Mouse (Mus musculus): ENCODE measurements around the gene Eif2b5. TPM values are rescaled to one million over a fixed set of nuclear protein-coding genes. Genes with fewer than 3 reads are reported as not detected.

Gene Eif2b5
- polyA plus RNA-seq, 1 experiment from 2014 or later = 125 TPM

GRCm38 (mm10) chr16:20517701-20518374, 19.2 kb downstream of the Eif2b5 start:
- H3K27ac ChIP-seq (ENCODE audit: low read depth, low read length) = peak overlapping the region; percentile 85
- peak overlapping the region; percentile 91 for H3K4me2 ChIP-seq
- H3K4me1 ChIP-seq (replicated peaks; ENCODE audit: control insufficient read depth, insufficient read depth, low read length) = peaks cover 6% of the 10 kb centered on the region; the same call in 1 of the 2 replicates
- H3K27me3 ChIP-seq (replicated peaks; ENCODE audit: control insufficient read depth, insufficient read depth, low read length) = no peaks in the 10 kb centered on the region
- peak; percentile 47 for ATAC-seq (replicated peaks; ENCODE audit: low FRiP score)
- peak; percentile 54 for DNase-seq (ENCODE audit: low spot score)
- no peaks in the 10 kb centered on the region for H3K9me3 ChIP-seq (ENCODE audit: control insufficient read depth, low read length)
- H3K36me3 ChIP-seq (ENCODE audit: control insufficient read depth, insufficient read depth, low read length) = peaks cover 2% of the 10 kb centered on the region; the same call in 1 of the 2 replicates
- peak overlapping the region; percentile 96 for H3K4me3 ChIP-seq (ENCODE audit: low read depth, low read length)
- 18% methylated on average over 6 of the region's 6 CpGs for WGBS
- H3K9ac ChIP-seq (ENCODE audit: low read depth, low read length) = peak overlapping the region; percentile 95

DNA sequence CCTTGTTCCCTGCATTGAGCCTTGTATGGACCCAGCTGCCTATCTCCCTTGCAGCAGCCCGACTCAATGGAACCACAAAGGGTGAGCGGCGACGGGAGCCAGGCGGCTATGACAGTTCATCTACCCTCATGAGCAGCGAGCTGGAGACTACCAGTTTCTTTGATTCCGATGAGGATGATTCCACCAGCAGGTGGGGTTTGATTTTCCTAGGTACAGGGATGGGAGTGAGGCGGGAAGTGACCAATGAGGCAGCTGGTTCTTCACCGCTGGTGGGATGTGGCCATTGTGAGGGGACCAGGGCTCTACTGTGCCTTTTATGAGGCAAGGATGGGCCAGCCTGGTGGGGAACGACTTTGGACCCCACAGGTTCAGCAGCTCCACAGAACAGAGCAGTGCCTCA, 25.3 kb downstream of the Eif2b5 start:
- H3K27ac ChIP-seq (ENCODE audit: low read depth, low read length) = no peak overlapping the region
- peaks cover 43% of the 10 kb centered on the region for H3K36me3 ChIP-seq (ENCODE audit: control insufficient read depth, insufficient read depth, low read length)
- no peak for ATAC-seq (replicated peaks; ENCODE audit: low FRiP score)
- 87% methylated on average over 10 of the region's 10 CpGs for WGBS
- H3K4me1 ChIP-seq (replicated peaks; ENCODE audit: control insufficient read depth, insufficient read depth, low read length) = peaks cover 2% of the 10 kb centered on the region; the same call in 1 of the 2 replicates
- H3K9me3 ChIP-seq (ENCODE audit: control insufficient read depth, low read length) = no peaks in the 10 kb centered on the region
- no peak overlapping the region for H3K9ac ChIP-seq (ENCODE audit: low read depth, low read length)
- no peaks in the 10 kb centered on the region for H3K27me3 ChIP-seq (replicated peaks; ENCODE audit: control insufficient read depth, insufficient read depth, low read length)
- no peak for DNase-seq (ENCODE audit: low spot score)
- H3K4me2 ChIP-seq = no peak overlapping the region
- H3K4me3 ChIP-seq (ENCODE audit: low read depth, low read length) = no peak overlapping the region

DNA sequence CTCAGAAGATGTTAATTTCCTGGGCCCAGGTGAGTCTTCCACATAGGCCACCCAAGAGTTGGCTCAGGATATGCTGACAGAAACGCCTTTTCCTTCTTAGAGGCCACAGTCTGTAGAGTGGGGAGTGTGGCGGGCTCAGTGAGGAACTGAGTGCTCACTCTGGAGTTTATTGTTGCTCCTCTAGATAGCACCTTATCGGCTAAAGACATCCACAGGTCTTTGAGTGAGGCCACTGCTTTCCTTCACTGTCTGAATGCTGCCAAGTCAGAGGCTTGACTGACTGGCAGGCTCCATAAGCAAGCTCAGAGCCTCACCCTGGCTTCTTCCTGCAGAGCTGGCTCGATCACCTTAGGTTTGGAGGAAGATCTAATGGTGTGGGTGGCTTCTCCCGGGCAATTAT, 30.2 kb downstream of the Eif2b5 start:
- ATAC-seq (replicated peaks; ENCODE audit: low FRiP score) (peak; percentile 90), DNase-seq (ENCODE audit: low spot score) (no peak)
- H3K27ac ChIP-seq (ENCODE audit: low read depth, low read length) = 0 out of 2 replicates have a peak overlapping the region, but pooled peaks have one; percentile 34
- no peak overlapping the region for H3K4me3 ChIP-seq (ENCODE audit: low read depth, low read length)
- 72% methylated on average over 5 of the region's 5 CpGs for WGBS
- no peaks in the 10 kb centered on the region for H3K9me3 ChIP-seq (ENCODE audit: control insufficient read depth, low read length)
- no peak overlapping the region for H3K4me2 ChIP-seq
- H3K4me1 ChIP-seq (replicated peaks; ENCODE audit: control insufficient read depth, insufficient read depth, low read length) = no peaks in the 10 kb centered on the region
- no peaks in the 10 kb centered on the region for H3K27me3 ChIP-seq (replicated peaks; ENCODE audit: control insufficient read depth, insufficient read depth, low read length)
- H3K36me3 ChIP-seq (ENCODE audit: control insufficient read depth, insufficient read depth, low read length) = peaks cover 52% of the 10 kb centered on the region
- H3K9ac ChIP-seq (ENCODE audit: low read depth, low read length) = no peak overlapping the region

DNA sequence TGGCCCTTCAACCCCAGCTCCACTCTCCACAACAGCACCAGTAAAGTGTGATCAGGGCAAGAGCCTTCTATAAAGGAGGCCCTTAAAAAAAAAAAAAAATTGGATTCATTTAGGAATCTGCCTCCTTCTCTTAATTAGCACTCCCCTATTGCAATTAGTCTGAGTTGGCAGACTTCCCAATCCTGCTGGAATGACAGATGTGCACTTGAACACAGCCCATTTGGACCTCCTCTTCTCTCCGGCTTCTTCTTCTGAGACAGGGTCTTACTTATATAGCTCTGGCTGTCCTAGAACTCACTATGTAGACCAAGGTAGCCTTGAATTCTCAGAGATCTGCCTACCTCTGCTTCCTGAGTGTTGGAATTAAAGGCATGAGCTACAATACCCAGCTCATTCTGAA, 30.8 kb downstream of the Eif2b5 start:
- H3K36me3 ChIP-seq (ENCODE audit: control insufficient read depth, insufficient read depth, low read length) = peaks cover 46% of the 10 kb centered on the region
- DNase-seq (ENCODE audit: low spot score) (no peak), ATAC-seq (replicated peaks; ENCODE audit: low FRiP score) (no peak)
- no peaks in the 10 kb centered on the region for H3K4me1 ChIP-seq (replicated peaks; ENCODE audit: control insufficient read depth, insufficient read depth, low read length)
- H3K9ac ChIP-seq (ENCODE audit: low read depth, low read length) = no peak overlapping the region
- no peaks in the 10 kb centered on the region for H3K9me3 ChIP-seq (ENCODE audit: control insufficient read depth, low read length)
- no peak overlapping the region for H3K4me3 ChIP-seq (ENCODE audit: low read depth, low read length)
- 89% methylated on average over 1 of the region's 1 CpGs for WGBS
- H3K4me2 ChIP-seq = no peak overlapping the region
- no peaks in the 10 kb centered on the region for H3K27me3 ChIP-seq (replicated peaks; ENCODE audit: control insufficient read depth, insufficient read depth, low read length)
- H3K27ac ChIP-seq (ENCODE audit: low read depth, low read length) = 0 out of 2 replicates have a peak overlapping the region, but pooled peaks have one; percentile 34

DNA sequence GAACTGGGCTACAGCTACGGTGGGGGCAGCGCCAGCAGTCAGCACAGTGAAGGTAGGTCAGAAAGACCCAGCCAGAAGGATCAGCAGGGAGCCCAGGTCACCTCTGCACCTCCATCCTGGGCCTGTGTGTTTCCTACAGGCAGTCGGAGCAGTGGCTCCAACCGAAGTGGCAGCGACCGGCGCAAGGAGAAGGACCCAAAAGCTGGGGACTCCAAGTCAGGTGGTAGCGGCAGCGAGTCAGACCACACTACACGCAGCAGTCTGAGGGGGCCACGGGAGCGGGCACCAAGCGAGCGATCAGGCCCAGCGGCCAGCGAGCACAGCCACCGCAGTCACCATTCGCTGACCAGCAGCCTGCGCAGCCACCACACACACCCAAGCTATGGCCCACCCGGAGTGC, 32.3 kb downstream of the Eif2b5 start:
- no peaks in the 10 kb centered on the region for H3K27me3 ChIP-seq (replicated peaks; ENCODE audit: control insufficient read depth, insufficient read depth, low read length)
- 94% methylated on average over 20 of the region's 20 CpGs for WGBS
- no peak overlapping the region for H3K4me2 ChIP-seq
- no peaks in the 10 kb centered on the region for H3K9me3 ChIP-seq (ENCODE audit: control insufficient read depth, low read length)
- no peak overlapping the region for H3K4me3 ChIP-seq (ENCODE audit: low read depth, low read length)
- no peak overlapping the region for H3K27ac ChIP-seq (ENCODE audit: low read depth, low read length)
- DNase-seq (ENCODE audit: low spot score) = no peak
- H3K9ac ChIP-seq (ENCODE audit: low read depth, low read length) = no peak overlapping the region
- no peaks in the 10 kb centered on the region for H3K4me1 ChIP-seq (replicated peaks; ENCODE audit: control insufficient read depth, insufficient read depth, low read length)
- no peak for ATAC-seq (replicated peaks; ENCODE audit: low FRiP score)
- peaks cover 37% of the 10 kb centered on the region for H3K36me3 ChIP-seq (ENCODE audit: control insufficient read depth, insufficient read depth, low read length)

DNA sequence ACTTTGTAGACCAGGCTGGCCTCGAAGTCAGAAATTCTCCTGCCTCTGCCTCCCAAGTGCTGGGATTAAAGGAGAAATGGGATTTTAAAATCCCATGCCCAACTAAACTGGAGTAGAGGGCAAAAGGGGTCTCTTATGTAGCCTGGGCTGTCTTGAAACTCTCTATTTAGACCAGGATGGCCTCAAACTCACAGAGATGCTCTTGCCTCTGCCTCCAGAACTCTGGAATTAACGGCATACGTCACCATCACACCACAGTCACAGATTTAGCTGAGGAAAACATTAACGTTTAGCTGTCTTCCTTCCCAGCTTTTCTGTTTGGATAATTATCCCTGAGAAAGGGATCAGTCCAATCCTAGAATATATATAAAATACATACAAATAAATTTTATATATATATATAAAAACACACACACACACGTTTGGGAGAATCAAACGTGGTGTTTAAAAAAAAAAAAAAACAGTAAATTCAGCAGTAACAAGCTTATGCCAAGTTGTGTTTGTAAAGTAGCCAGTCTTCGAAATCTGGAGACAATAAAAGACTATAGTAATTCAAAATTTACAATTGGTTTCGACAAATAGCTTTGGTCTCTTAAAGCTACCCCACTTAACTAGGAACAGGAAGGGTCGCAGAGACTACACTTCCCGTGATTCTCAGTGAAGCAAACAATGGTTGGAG, 36.1 kb downstream of the Eif2b5 start:
- H3K9ac ChIP-seq (ENCODE audit: low read depth, low read length) = no peak overlapping the region
- 49% methylated on average over 10 of the region's 10 CpGs for whole genome bisulfite sequencing
- H3K36me3 ChIP-seq (ENCODE audit: control insufficient read depth, insufficient read depth, low read length) = peaks cover 33% of the 10 kb centered on the region
- H3K9me3 ChIP-seq (ENCODE audit: control insufficient read depth, low read length) = no peaks in the 10 kb centered on the region
- peak overlapping the region; percentile 76; the same call in 1 of the 2 replicates for H3K4me3 ChIP-seq (ENCODE audit: low read depth, low read length)
- H3K27me3 ChIP-seq (replicated peaks; ENCODE audit: control insufficient read depth, insufficient read depth, low read length) = no peaks in the 10 kb centered on the region
- DNase-seq (ENCODE audit: low spot score) (no peak), ATAC-seq (replicated peaks; ENCODE audit: low FRiP score) (no peak)
- H3K4me2 ChIP-seq = peak overlapping the region; percentile 46
- peaks cover 19% of the 10 kb centered on the region for H3K4me1 ChIP-seq (replicated peaks; ENCODE audit: control insufficient read depth, insufficient read depth, low read length)
- no peak overlapping the region for H3K27ac ChIP-seq (ENCODE audit: low read depth, low read length)

DNA sequence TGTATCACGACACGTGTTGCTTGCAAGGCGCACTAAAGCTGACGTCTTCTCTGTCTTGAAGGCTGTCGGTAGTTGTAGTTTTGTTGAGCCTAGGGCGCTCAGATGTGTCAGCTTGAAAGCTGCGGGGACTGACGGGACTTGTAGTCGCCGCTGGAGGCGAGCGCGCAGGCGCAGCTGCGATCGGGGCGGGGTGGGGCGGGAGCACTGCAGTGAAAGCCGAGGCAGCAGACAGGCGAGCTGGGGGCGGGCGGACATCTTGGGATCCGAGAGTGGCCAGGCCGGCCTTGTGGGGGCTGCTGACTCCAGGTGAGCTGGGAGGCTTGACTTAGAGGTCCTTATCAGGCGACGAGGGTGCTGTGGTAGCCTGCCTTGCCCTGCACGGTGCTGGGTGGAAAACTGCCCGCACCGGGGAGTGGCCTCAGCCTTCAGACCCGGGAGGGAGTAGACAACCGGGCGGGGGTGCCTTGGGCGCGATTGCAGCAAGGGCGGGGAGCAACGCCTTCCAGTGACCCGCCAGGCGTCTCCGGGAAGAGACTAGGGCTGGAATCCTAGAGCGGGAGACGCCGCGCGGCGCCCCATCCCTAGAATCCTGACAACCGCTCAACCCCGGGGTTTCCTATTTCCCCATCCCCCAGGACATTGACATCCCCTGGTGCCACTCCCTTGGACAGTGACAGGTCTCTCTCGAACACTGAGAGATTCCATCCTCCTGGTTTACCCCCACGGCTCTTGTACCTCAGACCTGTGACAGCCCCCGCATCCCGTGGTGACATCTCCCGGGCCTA, 36.9 kb downstream of the Eif2b5 start, which contains the start of gene Ap2m1:
Gene Ap2m1, plus strand, starts transcription at position 183 of the 785 bp plus-strand sequence.
- Histone ChIP-seq H3K4me3 (ENCODE audit: low read depth, low read length) (peak within 1 kb of the TSS; percentile 76), H3K27me3 (replicated peaks; ENCODE audit: control insufficient read depth, insufficient read depth, low read length) (no peaks in the 10 kb centered on the region), H3K27ac (ENCODE audit: low read depth, low read length) (peak within 1 kb of the TSS; percentile 78), H3K4me1 (replicated peaks; ENCODE audit: control insufficient read depth, insufficient read depth, low read length) (peaks cover 27% of the 10 kb centered on the region), H3K36me3 (ENCODE audit: control insufficient read depth, insufficient read depth, low read length) (peaks cover 40% of the 10 kb centered on the region), H3K9me3 (ENCODE audit: control insufficient read depth, low read length) (no peaks in the 10 kb centered on the region), H3K9ac (ENCODE audit: low read depth, low read length) (peak within 1 kb of the TSS; percentile 75), H3K4me2 (peak within 1 kb of the TSS; percentile 72)
- peak; percentile 92 for DNase-seq (ENCODE audit: low spot score)
- ATAC-seq (replicated peaks; ENCODE audit: low FRiP score) = peak; percentile 95
- under 1% methylated on average over 52 of the region's 52 CpGs for WGBS

GRCm38 (mm10) chr16:20536081-20536665, 37.6 kb downstream of the Eif2b5 start:
- H3K27ac ChIP-seq (ENCODE audit: low read depth, low read length) = peak overlapping the region; percentile 78
- no peaks in the 10 kb centered on the region for H3K27me3 ChIP-seq (replicated peaks; ENCODE audit: control insufficient read depth, insufficient read depth, low read length)
- H3K4me2 ChIP-seq = peak overlapping the region; percentile 72
- peaks cover 28% of the 10 kb centered on the region for H3K4me1 ChIP-seq (replicated peaks; ENCODE audit: control insufficient read depth, insufficient read depth, low read length)
- H3K4me3 ChIP-seq (ENCODE audit: low read depth, low read length) = peak overlapping the region; percentile 76
- WGBS = 27% methylated on average over 9 of the region's 9 CpGs
- peak overlapping the region; percentile 75 for H3K9ac ChIP-seq (ENCODE audit: low read depth, low read length)
- DNase-seq (ENCODE audit: low spot score) = no peak
- ATAC-seq (replicated peaks; ENCODE audit: low FRiP score) = no peak
- H3K9me3 ChIP-seq (ENCODE audit: control insufficient read depth, low read length) = no peaks in the 10 kb centered on the region
- H3K36me3 ChIP-seq (ENCODE audit: control insufficient read depth, insufficient read depth, low read length) = peaks cover 38% of the 10 kb centered on the region
